Mouse (Mus musculus): ENCODE data around the gene Lap3. TPM values are rescaled to one million over a fixed set of nuclear protein-coding genes. Genes with fewer than 3 reads are reported as not detected.
A peak's percentile ranks its signal among the peaks of the same experiment; 100 is the strongest.

The Lap3 gene
- polyA plus RNA-seq (2012; rRNA removed), result 14.4 and 14.7 TPM in 2 replicates

DNA sequence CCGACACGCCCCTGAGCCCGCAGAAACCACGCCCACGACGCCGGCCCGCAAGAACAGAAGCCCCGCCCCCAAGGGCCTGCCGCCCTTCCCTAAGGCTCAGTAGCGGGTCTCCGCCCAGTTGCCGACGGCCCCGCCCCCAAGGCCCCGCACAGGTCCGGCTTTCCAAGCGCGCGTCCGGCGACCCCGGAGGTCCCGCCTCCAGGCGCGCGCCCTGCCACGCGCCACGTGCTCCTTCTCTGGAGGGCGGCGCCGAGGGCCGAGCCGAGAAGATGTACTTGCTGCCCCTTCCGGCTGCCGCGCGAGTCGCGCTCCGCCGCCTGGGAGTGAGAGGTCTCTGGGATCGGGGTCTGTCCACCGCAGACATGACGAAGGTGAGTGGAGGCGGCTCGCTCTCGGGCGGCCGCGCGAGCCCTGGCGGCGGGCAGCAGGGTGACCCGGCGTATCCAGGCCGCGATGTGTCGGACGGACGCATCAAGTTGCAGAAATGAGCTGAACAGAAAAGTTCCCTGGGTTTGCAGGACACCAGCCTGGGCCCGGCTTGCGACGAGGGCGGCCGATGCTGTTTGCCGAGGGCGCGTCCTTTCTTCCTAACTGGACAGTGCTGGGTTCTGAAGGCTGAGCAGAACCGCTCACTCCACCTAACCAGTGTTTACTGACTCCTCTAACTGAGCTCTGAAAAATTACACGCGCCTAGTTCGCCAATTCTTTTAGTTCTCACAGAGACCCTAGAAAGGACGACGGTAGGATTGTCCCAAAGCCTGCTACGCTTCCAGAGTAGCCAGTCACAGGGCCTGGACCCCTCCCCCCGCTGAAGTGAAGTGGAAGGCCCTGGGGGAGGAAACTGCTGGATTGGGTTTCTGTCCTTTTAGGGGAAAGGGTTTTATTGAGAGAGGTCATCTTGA, at the start of gene Lap3:
Gene Lap3, plus strand, starts transcription at position 184 of the 902 bp plus-strand sequence.
- Histone ChIP-seq H3K4me3 (ENCODE audit: control insufficient read depth, low read depth, low read length) (peak within 1 kb of the TSS; percentile 94), H3K36me3 (ENCODE audit: control insufficient read depth, insufficient read depth, low read length) (no peaks in the 10 kb centered on the region; the same call in none of the 2 replicates), H3K27me3 (ENCODE audit: control insufficient read depth, insufficient read depth, low read length) (no peaks in the 10 kb centered on the region), H3K27ac (ENCODE audit: control insufficient read depth, insufficient read depth, low read depth, low read length) (peak within 1 kb of the TSS; percentile 55), H3K4me1 (ENCODE audit: control insufficient read depth, insufficient read depth, low read length) (peaks cover 5% of the 10 kb centered on the region)
- 0 out of 2 replicates have a peak, but pooled peaks have one; percentile 2 for TF ChIP-seq CTCF (IDR thresholded peaks at IDR 0.05; ENCODE audit: control insufficient read depth, insufficient read depth, insufficient replicate concordance, low read depth, low read length)
- peak; percentile 82 for TF ChIP-seq POLR2A (IDR thresholded peaks at IDR 0.05; ENCODE audit: control insufficient read depth, low read depth, low read length)

DNA sequence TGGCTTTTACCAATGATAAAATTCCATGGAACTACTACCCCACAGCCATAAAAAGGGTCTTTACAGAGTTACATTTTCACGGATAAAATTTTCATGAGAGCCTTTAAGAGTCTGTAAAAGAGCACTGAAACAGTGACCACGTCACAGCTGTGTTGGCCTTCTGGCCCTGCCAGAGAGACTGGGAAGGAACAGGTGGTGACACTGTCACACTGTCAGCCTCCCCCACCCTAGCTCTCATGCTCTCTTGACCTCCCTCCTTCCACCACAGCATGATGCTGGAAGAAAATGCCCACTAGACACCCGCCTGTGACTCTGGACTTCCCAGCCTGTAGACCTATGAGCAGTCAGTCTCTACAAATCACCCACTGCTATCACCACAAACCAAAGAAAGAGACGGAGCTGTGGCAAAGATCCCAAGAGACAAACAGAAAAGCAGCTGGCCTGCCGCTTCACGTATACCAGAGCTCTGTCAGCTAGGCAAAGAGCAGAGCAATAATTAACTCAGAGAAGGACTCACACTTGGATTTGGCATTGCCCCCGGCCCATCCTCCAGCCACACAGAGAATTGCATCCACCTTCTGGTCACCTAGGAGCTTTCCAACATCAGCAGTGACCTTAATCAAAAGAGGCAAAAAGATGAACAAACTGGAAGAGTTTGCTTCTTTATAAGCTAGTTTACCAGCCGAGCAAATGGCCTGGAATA, 48.9 kb upstream of the Lap3 start:
- Histone ChIP-seq H3K4me3 (ENCODE audit: control insufficient read depth, low read depth, low read length) (no peak overlapping the region), H3K27ac (ENCODE audit: control insufficient read depth, insufficient read depth, low read depth, low read length) (no peak overlapping the region), H3K36me3 (ENCODE audit: control insufficient read depth, insufficient read depth, low read length) (no peaks in the 10 kb centered on the region), H3K27me3 (ENCODE audit: control insufficient read depth, insufficient read depth, low read length) (no peaks in the 10 kb centered on the region), H3K4me1 (ENCODE audit: control insufficient read depth, insufficient read depth, low read length) (peaks cover 8% of the 10 kb centered on the region)
- TF ChIP-seq CTCF (IDR thresholded peaks at IDR 0.05; ENCODE audit: control insufficient read depth, insufficient read depth, insufficient replicate concordance, low read depth, low read length), result no peak
- no peak for TF ChIP-seq POLR2A (IDR thresholded peaks at IDR 0.05; ENCODE audit: control insufficient read depth, low read depth, low read length)

DNA sequence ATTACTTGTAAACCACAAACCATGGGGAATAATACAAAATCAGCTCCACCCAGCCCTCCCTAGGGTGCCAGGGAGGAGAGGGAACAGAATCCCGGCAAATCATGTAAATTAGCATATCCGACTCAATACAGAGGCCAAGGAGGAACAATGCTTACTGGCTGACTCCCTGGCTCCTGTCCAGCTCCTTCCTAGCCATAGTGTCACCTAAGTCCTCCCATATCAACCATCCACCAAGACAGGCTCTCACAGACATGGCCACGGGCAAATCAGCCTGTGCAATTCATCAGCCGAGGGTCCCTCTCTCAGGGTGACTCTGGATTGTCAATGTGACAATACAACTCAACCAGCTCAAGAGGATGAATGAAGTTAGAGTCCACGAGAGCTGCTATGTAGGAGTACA, 44.5 kb upstream of the Lap3 start:
- TF ChIP-seq CTCF (IDR thresholded peaks at IDR 0.05; ENCODE audit: control insufficient read depth, insufficient read depth, insufficient replicate concordance, low read depth, low read length) (no peak), POLR2A (IDR thresholded peaks at IDR 0.05; ENCODE audit: control insufficient read depth, low read depth, low read length) (no peak)
- Histone ChIP-seq H3K4me3 (ENCODE audit: control insufficient read depth, low read depth, low read length) (no peak overlapping the region), H3K27ac (ENCODE audit: control insufficient read depth, insufficient read depth, low read depth, low read length) (no peak overlapping the region), H3K27me3 (ENCODE audit: control insufficient read depth, insufficient read depth, low read length) (no peaks in the 10 kb centered on the region), H3K36me3 (ENCODE audit: control insufficient read depth, insufficient read depth, low read length) (no peaks in the 10 kb centered on the region), H3K4me1 (ENCODE audit: control insufficient read depth, insufficient read depth, low read length) (peaks cover 9% of the 10 kb centered on the region)

DNA sequence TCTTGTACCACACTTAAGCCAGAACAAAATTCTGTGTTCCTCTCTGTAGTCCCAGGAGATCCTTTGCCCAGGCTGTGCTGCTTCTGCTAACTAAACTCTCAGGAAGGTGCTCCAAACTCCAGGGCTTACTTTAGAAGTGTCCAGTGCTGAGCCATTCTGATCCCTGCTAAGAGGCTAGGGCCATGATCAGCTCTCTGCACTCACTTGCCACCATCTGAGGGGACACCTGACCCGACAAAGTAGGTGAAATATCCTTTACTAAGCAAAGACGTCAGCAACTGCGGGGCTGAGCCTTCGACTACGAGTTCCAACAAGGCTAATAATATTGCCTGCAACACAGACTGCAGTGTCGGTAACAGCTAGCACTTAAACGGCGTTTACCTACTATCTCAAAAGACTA, 44.0 kb upstream of the Lap3 start:
- no peak overlapping the region for H3K27ac ChIP-seq (ENCODE audit: control insufficient read depth, insufficient read depth, low read depth, low read length)
- H3K4me3 ChIP-seq (ENCODE audit: control insufficient read depth, low read depth, low read length), result peak overlapping the region; percentile 16; the same call in 1 of the 2 replicates
- peaks cover 9% of the 10 kb centered on the region for H3K4me1 ChIP-seq (ENCODE audit: control insufficient read depth, insufficient read depth, low read length)
- no peaks in the 10 kb centered on the region for H3K36me3 ChIP-seq (ENCODE audit: control insufficient read depth, insufficient read depth, low read length)
- TF ChIP-seq POLR2A (IDR thresholded peaks at IDR 0.05; ENCODE audit: control insufficient read depth, low read depth, low read length), result no peak
- TF ChIP-seq CTCF (IDR thresholded peaks at IDR 0.05; ENCODE audit: control insufficient read depth, insufficient read depth, insufficient replicate concordance, low read depth, low read length), result no peak
- no peaks in the 10 kb centered on the region for H3K27me3 ChIP-seq (ENCODE audit: control insufficient read depth, insufficient read depth, low read length)

DNA sequence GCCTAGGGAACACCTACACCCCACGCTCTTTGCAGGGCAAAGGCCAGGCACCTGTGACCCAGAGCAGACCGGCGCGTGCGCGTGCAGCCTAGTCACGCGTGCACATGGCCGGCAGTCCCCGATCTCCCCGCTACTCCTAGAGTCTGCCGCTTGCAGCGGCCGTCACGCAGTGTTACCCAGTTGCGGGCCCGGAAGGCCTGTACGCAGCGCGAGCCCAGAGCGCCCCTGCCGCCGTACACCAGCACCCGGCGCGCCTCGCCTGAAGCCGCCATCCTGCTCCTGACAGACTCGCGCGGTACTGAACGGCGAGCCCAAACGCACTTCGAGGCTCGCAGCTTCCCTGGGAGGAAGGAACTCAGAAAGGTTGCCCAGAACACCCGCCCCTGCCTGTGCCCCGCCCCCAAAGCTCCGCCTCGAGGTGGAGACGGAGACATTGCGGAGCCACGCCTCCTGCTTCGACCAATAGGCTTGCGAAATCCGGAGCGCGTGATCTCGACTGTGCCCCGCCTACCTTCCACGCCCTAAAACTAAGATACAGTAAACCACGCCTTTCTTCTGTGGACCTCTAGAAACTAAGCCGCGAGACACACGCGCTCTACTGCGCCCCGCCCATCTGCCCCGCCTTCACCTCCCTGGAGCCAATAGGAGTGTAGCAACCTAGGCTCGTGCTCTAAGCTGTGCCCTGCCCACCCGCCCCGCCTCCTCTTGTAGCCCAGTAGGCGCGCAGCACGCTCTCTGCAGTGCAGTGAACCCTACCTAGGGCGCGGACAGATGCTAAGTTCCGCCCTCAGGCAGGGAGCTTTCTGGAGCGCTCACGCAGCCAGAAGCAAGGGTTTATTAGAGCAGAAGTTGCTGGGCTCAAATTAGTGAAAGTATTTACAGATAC, 43.1 kb upstream of the Lap3 start, which contains the start of gene Qdpr:
Gene Qdpr, minus strand, starts transcription at position 406 of the 886 bp plus-strand sequence.
- Histone ChIP-seq H3K4me1 (ENCODE audit: control insufficient read depth, insufficient read depth, low read length) (peaks cover 9% of the 10 kb centered on the region), H3K27ac (ENCODE audit: control insufficient read depth, insufficient read depth, low read depth, low read length) (peak within 1 kb of the TSS; percentile 83), H3K36me3 (ENCODE audit: control insufficient read depth, insufficient read depth, low read length) (no peaks in the 10 kb centered on the region), H3K4me3 (ENCODE audit: control insufficient read depth, low read depth, low read length) (peak within 1 kb of the TSS; percentile 90), H3K27me3 (ENCODE audit: control insufficient read depth, insufficient read depth, low read length) (no peaks in the 10 kb centered on the region)
- no peak for TF ChIP-seq CTCF (IDR thresholded peaks at IDR 0.05; ENCODE audit: control insufficient read depth, insufficient read depth, insufficient replicate concordance, low read depth, low read length)
- peak; percentile 74 for TF ChIP-seq POLR2A (IDR thresholded peaks at IDR 0.05; ENCODE audit: control insufficient read depth, low read depth, low read length)

DNA sequence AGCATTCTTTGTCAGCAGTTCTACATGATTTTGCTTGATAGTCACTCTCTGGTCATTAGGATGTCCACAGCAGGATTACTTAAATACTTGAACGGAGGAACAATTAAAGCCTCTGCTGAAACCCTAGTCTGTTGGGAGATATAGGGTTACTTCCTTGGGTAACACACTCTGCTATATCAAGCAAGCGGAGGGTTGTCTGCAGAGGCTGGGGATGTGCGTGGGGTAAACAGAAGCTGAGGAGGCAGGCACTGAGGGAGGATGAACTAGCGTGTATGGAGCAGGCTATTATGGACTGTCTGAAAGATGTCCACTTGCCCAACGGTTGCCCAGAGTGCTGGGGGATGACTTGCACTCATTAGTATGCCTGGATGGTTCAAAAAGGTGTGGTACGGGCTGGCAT, 39.7 kb upstream of the Lap3 start, which contains the start of gene Clrn2:
Gene Clrn2, plus strand, starts transcription at position 301 of the 400 bp plus-strand sequence.
- H3K4me3 ChIP-seq (ENCODE audit: control insufficient read depth, low read depth, low read length), result no peak within 1 kb of the TSS
- TF ChIP-seq POLR2A (IDR thresholded peaks at IDR 0.05; ENCODE audit: control insufficient read depth, low read depth, low read length) (no peak), CTCF (IDR thresholded peaks at IDR 0.05; ENCODE audit: control insufficient read depth, insufficient read depth, insufficient replicate concordance, low read depth, low read length) (no peak)

More for the DNA sequence above, 39.7 kb upstream of the Lap3 start, which contains the start of gene Clrn2:
- no peak within 1 kb of the TSS for H3K27ac ChIP-seq (ENCODE audit: control insufficient read depth, insufficient read depth, low read depth, low read length)
- H3K36me3 ChIP-seq (ENCODE audit: control insufficient read depth, insufficient read depth, low read length), result no peaks in the 10 kb centered on the region
- no peaks in the 10 kb centered on the region for H3K27me3 ChIP-seq (ENCODE audit: control insufficient read depth, insufficient read depth, low read length)
- H3K4me1 ChIP-seq (ENCODE audit: control insufficient read depth, insufficient read depth, low read length), result peaks cover 9% of the 10 kb centered on the region
